Mouse (Mus musculus): Measurements from ENCODE around the gene Rhoc. TPM values are rescaled to one million over a fixed set of nuclear protein-coding genes. Genes with fewer than 3 reads are reported as not detected.

Rhoc gene
- polyA plus RNA-seq, 1 experiment from 2014 or later, result 19.4 TPM

DNA sequence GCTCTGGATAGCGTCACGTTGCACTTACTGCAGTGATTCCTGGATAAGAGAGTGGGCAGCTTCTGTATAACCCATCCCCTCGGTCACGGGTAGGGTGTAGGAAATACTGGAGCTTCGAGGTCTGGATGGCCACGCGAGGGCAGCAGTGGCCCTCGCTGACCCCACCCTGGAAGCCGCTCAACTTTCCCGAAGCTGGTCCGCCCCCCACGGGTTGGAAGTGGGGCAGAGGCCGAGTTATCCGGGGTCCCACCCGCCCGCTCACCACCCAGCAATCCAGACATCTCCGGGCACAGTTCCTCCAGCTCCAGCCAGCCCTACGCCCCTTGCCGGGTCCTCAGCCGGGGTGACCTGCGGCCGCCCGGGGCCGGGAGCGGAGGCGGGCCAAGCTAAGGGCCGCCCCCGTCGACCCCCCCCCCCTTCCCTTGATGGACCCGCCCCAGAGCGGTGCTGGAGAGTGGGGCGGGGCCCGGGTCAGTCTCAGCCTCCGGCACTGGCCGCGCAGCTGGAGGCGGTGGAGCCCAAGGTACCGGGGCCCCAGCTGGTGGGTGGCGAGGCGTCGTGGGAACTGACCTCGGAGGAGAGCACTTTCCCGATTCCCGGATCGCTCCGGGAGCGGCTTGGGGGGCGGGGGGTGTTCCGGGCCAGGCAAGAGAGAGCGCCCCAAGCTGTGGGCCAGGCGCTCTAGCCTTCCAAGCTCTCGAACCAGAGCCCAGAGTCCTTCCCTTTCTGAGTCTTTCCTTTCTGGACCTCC is 561 bp downstream of the Rhoc start:
- no peaks in the 10 kb centered on the region for H3K9me3 ChIP-seq (replicated peaks)
- ATAC-seq (ENCODE audit: low read depth) (peak; percentile 78), DNase-seq (peak; percentile 33)
- H3K9ac ChIP-seq, result peak overlapping the region; percentile 64
- H3K36me3 ChIP-seq, result no peaks in the 10 kb centered on the region; the same call in 1 of the 2 replicates
- peaks cover 41% of the 10 kb centered on the region for H3K4me1 ChIP-seq (replicated peaks)
- H3K27ac ChIP-seq, result no peak overlapping the region
- peak overlapping the region; percentile 58 for H3K4me3 ChIP-seq (replicated peaks)
- peak overlapping the region; percentile 71 for H3K4me2 ChIP-seq
- under 1% methylated on average over 51 of the region's 52 CpGs for WGBS (ENCODE audit: insufficient replicate concordance)
- peaks cover 62% of the 10 kb centered on the region for H3K27me3 ChIP-seq

DNA sequence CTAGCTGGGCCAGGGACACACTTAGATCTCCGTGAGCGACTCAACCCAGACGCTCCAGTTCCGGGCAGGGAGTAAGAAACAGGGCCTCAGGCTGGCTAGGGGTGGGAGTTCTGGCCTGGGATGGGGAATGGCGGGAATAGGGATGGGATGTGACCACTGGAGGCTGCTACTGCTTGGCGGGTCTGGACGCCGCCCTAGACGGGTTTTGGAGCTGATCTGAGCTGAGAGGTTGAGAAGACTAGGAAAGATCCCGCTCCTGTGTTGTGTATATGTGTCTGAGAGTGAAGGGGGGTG is 1.1 kb downstream of the Rhoc start:
- H3K9me3 ChIP-seq (replicated peaks), result no peaks in the 10 kb centered on the region
- peak overlapping the region; percentile 58 for H3K4me3 ChIP-seq (replicated peaks)
- H3K9ac ChIP-seq, result peak overlapping the region; percentile 64
- H3K4me1 ChIP-seq (replicated peaks), result peaks cover 47% of the 10 kb centered on the region
- peak overlapping the region; percentile 71 for H3K4me2 ChIP-seq
- H3K36me3 ChIP-seq, result no peaks in the 10 kb centered on the region; the same call in 1 of the 2 replicates
- no peak for DNase-seq
- peaks cover 57% of the 10 kb centered on the region for H3K27me3 ChIP-seq
- ATAC-seq (ENCODE audit: low read depth), result peak; percentile 1; the same call in 1 of the 2 replicates
- 13% methylated on average over 10 of the region's 10 CpGs for WGBS (ENCODE audit: insufficient replicate concordance)
- no peak overlapping the region for H3K27ac ChIP-seq

DNA sequence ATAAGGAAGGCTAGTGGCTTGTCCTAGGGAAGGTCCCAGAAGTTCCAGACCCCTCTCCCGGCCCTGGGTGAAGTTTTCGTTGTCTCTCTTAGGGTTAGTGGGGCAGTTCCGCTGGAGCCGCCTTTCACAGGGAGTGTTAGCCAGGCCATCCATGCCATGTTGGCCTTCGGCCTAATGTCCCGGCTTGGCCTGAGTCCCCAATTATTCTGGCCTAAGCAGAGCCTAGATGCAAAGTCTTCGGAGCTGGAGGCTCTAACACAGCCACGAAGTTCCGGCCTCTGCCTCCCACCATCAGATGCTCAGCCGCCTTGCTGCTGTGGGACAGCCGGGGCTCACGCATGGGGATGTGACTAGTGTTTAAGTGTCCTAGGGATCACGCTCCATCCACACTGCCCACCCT is 1.6 kb downstream of the Rhoc start:
- WGBS (ENCODE audit: insufficient replicate concordance), result 65% methylated on average over 13 of the region's 13 CpGs
- Histone ChIP-seq H3K4me3 (replicated peaks) (peak overlapping the region; percentile 58), H3K27me3 (peaks cover 51% of the 10 kb centered on the region), H3K9me3 (replicated peaks) (no peaks in the 10 kb centered on the region), H3K9ac (peak overlapping the region; percentile 64; the same call in 1 of the 2 replicates), H3K27ac (no peak overlapping the region), H3K36me3 (peaks cover 1% of the 10 kb centered on the region; the same call in 1 of the 2 replicates), H3K4me2 (peak overlapping the region; percentile 71), H3K4me1 (replicated peaks) (peaks cover 52% of the 10 kb centered on the region)
- no peak for DNase-seq
- no peak for ATAC-seq (ENCODE audit: low read depth)

DNA sequence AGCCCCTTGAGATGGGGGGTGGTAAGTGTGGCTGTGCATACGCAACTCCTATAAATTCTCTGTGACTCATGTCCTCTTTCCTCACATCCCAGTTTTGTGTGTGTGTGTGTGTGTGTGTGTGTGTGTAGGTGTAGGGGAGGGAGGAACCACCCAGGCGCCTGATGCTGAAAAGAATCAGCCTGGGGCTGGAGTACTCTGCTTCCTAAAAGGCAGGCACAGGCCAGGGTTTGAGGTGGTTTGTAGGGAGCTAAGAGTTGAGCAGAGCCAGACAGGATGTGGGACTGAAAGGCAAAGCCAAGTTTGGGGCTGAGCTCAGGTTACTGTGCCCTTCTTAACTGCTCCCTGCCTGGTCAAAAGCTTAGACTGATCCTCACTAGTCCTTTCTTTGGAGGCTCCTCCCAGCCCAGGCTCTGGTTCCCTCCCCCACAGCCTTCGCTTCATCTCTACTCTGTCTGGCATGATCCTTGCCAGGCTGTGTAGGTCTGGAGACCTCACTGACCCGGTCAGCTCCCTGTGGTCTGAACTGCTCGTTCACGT is 2.3 kb downstream of the Rhoc start:
- Histone ChIP-seq H3K27ac (no peak overlapping the region), H3K36me3 (peaks cover 8% of the 10 kb centered on the region), H3K9me3 (replicated peaks) (no peaks in the 10 kb centered on the region), H3K4me1 (replicated peaks) (peaks cover 59% of the 10 kb centered on the region), H3K4me2 (peak overlapping the region; percentile 71), H3K4me3 (replicated peaks) (peak overlapping the region; percentile 58; the same call in 1 of the 2 replicates), H3K9ac (peak overlapping the region; percentile 64; the same call in 1 of the 2 replicates), H3K27me3 (peaks cover 44% of the 10 kb centered on the region)
- WGBS (ENCODE audit: insufficient replicate concordance), result 31% methylated on average over 6 of the region's 6 CpGs
- no peak for DNase-seq
- ATAC-seq (ENCODE audit: low read depth), result no peak

DNA sequence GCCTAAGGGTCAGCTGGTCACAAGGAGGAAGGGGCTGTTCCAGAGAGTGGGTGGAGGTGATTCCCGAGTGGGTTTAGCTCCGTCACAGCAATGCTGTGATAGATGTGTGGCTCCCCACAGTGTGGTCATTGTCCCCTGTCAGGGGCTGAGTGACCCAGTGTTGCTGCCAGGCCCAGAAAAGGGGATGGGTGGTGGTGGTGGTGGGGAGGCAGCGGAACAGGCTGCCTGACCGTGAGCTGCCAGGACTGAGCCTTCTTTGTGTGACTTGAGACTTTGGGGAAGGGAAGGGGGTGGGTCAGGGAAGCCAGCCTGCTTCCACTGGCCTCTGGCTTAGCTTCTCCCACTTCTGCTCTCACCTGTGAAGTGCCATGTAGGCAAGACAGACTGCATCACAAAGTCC is 2.8 kb downstream of the Rhoc start:
- no peak overlapping the region for H3K9ac ChIP-seq
- H3K4me1 ChIP-seq (replicated peaks), result peaks cover 64% of the 10 kb centered on the region
- peaks cover 40% of the 10 kb centered on the region for H3K27me3 ChIP-seq
- 41% methylated on average over 4 of the region's 4 CpGs for WGBS (ENCODE audit: insufficient replicate concordance)
- H3K4me3 ChIP-seq (replicated peaks), result no peak overlapping the region
- ATAC-seq (ENCODE audit: low read depth) (no peak), DNase-seq (no peak)
- no peak overlapping the region for H3K27ac ChIP-seq
- no peaks in the 10 kb centered on the region for H3K9me3 ChIP-seq (replicated peaks)
- H3K36me3 ChIP-seq, result peaks cover 13% of the 10 kb centered on the region
- peak overlapping the region; percentile 71 for H3K4me2 ChIP-seq

DNA sequence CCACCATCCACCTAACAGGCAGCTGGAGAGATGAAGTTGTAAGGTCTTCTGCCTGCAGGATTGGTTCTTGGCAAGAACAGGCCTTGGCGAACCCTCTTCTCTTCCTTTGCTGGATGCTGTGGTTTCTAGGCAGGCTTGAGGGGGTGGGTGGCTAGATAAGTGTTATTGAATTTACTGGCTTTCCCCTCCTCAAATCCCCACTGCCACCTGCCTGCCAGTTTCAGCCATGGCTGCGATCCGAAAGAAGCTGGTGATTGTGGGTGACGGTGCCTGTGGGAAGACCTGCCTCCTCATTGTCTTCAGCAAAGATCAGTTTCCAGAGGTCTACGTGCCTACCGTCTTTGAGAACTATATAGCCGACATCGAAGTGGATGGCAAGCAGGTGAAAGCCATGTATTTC is 3.5 kb downstream of the Rhoc start:
- peaks cover 68% of the 10 kb centered on the region for H3K4me1 ChIP-seq (replicated peaks)

DNA sequence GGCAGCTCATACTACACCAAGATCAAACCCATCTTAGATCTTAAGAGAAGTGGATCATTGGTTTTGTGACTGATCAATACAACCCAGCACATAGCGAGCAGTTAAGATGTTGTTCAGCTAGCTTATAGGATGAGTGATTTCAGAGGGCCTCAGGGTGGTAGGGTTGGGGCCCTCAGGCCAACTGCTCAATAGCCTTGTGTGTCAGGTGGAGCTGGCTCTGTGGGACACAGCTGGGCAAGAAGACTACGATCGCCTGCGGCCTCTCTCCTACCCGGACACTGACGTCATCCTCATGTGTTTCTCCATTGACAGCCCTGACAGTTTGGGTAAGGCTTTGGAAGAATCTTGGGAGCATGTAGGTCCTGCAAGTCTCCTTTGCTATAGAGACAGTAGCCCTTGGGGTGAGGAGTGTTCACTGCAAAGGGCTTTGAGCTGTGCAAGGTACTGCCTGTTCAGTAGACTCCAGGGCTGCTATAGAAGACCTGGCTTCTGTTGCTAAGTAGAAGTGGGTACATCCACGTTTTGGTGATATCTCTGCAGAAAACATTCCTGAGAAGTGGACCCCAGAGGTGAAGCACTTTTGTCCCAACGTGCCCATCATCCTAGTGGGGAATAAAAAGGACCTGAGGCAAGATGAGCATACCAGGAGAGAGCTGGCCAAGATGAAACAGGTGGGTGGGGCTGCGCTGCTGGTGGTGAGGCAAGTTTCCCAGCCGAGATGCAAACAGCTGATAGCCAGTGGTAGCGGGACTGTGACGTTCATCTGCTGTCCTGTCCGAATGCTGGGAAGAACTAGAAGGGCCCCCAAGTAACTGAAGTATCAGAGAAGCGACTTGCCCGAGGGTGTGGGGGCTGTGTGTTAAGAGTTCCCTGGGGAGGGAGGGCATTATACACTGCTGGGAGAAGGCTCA is 4.4 kb downstream of the Rhoc start:
- H3K4me3 ChIP-seq (replicated peaks), result no peak overlapping the region
- H3K36me3 ChIP-seq, result peaks cover 24% of the 10 kb centered on the region
- H3K4me1 ChIP-seq (replicated peaks), result peaks cover 68% of the 10 kb centered on the region
- H3K9me3 ChIP-seq (replicated peaks), result no peaks in the 10 kb centered on the region
- DNase-seq (no peak), ATAC-seq (ENCODE audit: low read depth) (no peak)
- H3K9ac ChIP-seq, result no peak overlapping the region
- H3K4me2 ChIP-seq, result no peak overlapping the region
- H3K27ac ChIP-seq, result no peak overlapping the region
- 45% methylated on average over 15 of the region's 15 CpGs for WGBS (ENCODE audit: insufficient replicate concordance)
- peaks cover 29% of the 10 kb centered on the region for H3K27me3 ChIP-seq

More for the DNA sequence above, 3.5 kb downstream of the Rhoc start:
- ATAC-seq (ENCODE audit: low read depth) (no peak), DNase-seq (no peak)
- no peak overlapping the region for H3K4me3 ChIP-seq (replicated peaks)
- no peaks in the 10 kb centered on the region for H3K9me3 ChIP-seq (replicated peaks)
- H3K4me2 ChIP-seq, result no peak overlapping the region
- 82% methylated on average over 8 of the region's 8 CpGs for WGBS (ENCODE audit: insufficient replicate concordance)
- H3K27me3 ChIP-seq, result peaks cover 35% of the 10 kb centered on the region
- peaks cover 16% of the 10 kb centered on the region for H3K36me3 ChIP-seq
- no peak overlapping the region for H3K27ac ChIP-seq
- H3K9ac ChIP-seq, result no peak overlapping the region

DNA sequence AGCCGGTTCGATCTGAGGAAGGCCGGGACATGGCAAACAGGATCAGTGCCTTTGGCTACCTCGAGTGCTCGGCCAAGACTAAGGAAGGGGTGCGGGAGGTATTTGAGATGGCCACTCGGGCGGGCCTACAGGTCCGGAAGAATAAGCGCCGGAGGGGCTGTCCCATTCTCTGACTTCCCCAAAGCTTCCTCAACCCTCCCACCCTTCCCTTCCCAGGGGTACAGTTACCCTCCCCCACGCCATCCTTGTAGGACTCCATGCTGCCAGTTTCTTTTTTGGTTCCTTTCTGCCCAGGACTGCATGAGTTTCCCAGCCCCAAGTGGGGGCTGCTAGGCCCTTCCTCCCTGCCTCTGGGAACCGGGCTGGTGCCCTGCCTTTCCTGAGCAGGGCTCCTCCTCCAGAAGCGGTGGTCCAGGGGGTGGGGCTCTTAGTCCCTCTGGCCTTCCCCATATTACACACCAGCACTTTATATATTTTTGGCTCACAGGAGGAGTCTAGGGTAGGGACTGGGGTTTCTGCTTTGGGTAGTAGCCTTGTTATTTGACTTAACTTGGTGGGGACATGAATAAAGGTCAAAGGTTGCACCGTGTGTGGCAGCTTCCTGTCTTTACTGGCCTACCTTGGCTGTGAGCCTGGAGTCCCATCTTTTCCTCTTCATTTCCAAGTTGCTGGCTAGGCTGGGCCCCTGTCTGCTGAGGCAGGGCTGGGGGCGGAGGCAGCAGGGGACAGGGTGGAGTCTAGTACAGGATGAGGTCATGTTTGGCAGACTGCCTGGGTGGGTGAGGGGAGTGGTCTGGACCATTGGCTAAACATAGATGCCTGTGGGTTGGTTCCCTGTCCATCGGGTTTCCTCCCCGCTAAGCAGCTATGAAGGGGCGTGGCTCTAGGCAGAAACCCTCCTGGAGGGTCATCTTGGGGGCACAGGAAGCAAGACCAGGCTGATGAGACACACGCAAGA is 6.0 kb downstream of the Rhoc start:
- 41% methylated on average over 20 of the region's 20 CpGs for WGBS (ENCODE audit: insufficient replicate concordance)
- Histone ChIP-seq H3K4me2 (0 out of 2 replicates have a peak overlapping the region, but pooled peaks have one; percentile 19), H3K9ac (no peak overlapping the region), H3K4me3 (replicated peaks) (no peak overlapping the region), H3K36me3 (peaks cover 33% of the 10 kb centered on the region), H3K9me3 (replicated peaks) (no peaks in the 10 kb centered on the region), H3K27ac (peak overlapping the region; percentile 60; the same call in 1 of the 2 replicates), H3K27me3 (peaks cover 14% of the 10 kb centered on the region), H3K4me1 (replicated peaks) (peaks cover 61% of the 10 kb centered on the region)
- DNase-seq (peak; percentile 53), ATAC-seq (ENCODE audit: low read depth) (peak; percentile 70)

DNA sequence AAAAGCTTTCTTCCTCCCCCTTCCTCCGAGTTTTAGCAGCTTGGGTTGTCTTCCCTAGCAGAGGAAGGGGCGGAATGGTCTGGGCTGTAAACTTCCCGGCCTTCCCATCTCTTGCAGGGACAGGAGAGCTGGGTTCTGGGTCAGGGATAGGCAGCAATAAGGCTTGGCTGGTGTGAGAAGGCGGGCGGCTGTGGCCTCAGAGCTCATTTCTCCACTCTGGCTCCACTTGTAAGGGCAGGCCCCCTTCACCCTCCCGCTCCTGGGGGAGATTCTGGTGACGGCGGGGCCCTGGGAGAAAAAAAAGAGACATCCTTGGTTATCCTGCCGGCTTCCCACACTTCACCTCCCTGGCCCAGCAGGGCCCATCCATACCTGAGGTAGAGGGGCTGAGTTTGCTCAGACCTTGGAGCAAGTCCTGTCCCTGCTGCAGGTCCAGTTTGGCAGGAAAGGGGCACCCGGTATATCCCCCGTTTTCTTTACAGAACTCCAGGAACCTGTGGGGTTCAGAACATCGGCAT is 6.8 kb downstream of the Rhoc start:
- peaks cover 5% of the 10 kb centered on the region for H3K27me3 ChIP-seq
- H3K9ac ChIP-seq, result no peak overlapping the region
- no peak overlapping the region for H3K4me3 ChIP-seq (replicated peaks)
- peaks cover 41% of the 10 kb centered on the region for H3K36me3 ChIP-seq
- H3K27ac ChIP-seq, result peak overlapping the region; percentile 53
- ATAC-seq (ENCODE audit: low read depth) (no peak), DNase-seq (no peak)
- no peak overlapping the region for H3K4me2 ChIP-seq
- H3K4me1 ChIP-seq (replicated peaks), result peaks cover 56% of the 10 kb centered on the region
- WGBS (ENCODE audit: insufficient replicate concordance), result 66% methylated on average over 12 of the region's 12 CpGs
- H3K9me3 ChIP-seq (replicated peaks), result no peaks in the 10 kb centered on the region

DNA sequence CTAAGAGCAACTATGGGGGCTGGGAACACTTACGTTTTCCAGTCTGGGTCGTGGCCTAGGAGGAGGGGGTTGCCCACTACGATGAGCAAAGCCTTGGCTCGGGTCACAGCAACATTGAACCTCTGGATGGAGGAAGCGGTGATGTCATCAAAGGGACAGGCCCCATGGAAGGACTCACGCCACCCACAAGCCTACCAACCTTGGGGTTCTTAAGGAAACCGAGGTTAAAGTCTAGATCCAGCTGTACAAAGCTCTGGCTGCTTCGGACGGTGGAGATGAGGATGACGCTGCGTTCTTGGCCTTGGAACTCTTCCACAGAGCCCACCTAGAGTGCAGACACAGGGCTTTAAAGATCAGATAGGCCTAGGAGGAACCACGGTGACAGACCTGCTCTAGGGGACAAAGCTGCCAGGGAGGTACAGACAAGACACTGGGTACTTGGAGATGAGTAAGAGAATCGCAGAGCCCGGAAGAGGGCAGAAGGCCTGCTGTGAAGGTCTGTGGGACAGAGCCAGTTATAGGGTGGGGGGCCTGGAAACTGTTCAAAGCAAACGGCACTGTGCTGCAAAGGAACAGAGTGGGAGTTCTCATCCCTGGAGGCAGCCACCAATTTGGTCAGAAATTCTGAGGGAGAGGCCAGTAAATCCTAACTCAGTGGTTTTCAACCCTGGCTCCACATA is 7.6 kb downstream of the Rhoc start:
- ATAC-seq (ENCODE audit: low read depth) (no peak), DNase-seq (no peak)
- Histone ChIP-seq H3K4me1 (replicated peaks) (peaks cover 49% of the 10 kb centered on the region), H3K36me3 (peaks cover 49% of the 10 kb centered on the region), H3K4me3 (replicated peaks) (no peak overlapping the region), H3K27me3 (no peaks in the 10 kb centered on the region), H3K4me2 (no peak overlapping the region), H3K9me3 (replicated peaks) (no peaks in the 10 kb centered on the region), H3K9ac (no peak overlapping the region), H3K27ac (peak overlapping the region; percentile 53; the same call in 1 of the 2 replicates)
- 61% methylated on average over 15 of the region's 15 CpGs for WGBS (ENCODE audit: insufficient replicate concordance)
